Mouse (Mus musculus): ENCODE results near the gene Babam2.

GRCm38 (mm10) chr5:31906286-31906951, 208.9 kb downstream of the Babam2 start:
- TF ChIP-seq CTCF (IDR thresholded peaks at IDR 0.05; ENCODE audit: control insufficient read depth, insufficient read depth, low read length) = no peak
- TF ChIP-seq POLR2A (IDR thresholded peaks at IDR 0.05; ENCODE audit: borderline replicate concordance, control insufficient read depth, low read depth, low read length) = no peak

Measured in bone marrow, adult 2 months (tissue).